Mouse (Mus musculus) cerebellum, adult 2 months (tissue): Measurements from ENCODE around the gene Rps25. TPM values are rescaled to one million over a fixed set of nuclear protein-coding genes. Genes with fewer than 3 reads are reported as not detected.
A peak's percentile ranks its signal among the peaks of the same experiment; 100 is the strongest.
"Not testable (repeated sequence)": the region's sequence is repeated elsewhere in the genome, so short reads cannot be mapped to it uniquely, and the experiment has no call there.

Experiments
- DNase-seq, 2 experiments: peaks; one replicate each; pipeline ENCODE4 v3.0.0; 2021
- H3K27ac ChIP-seq: fragments of 200-500 bp; 2 replicates; pipeline ENCODE4 v1.5.1; 2012; ENCODE audit warnings: low read length, control low read depth, inconsistent platforms; ENCODE audit not compliant: insufficient read depth
- H3K27me3 ChIP-seq: fragments of 200-500 bp; 2 replicates; pipeline ENCODE4 v1.6.1; 2012; ENCODE audit warnings: inconsistent platforms, mild to moderate bottlenecking, low read length, moderate library complexity; ENCODE audit not compliant: control insufficient read depth, insufficient read depth
- H3K4me1 ChIP-seq: fragments of 200-500 bp; 2 replicates; pipeline ENCODE4 v1.6.1; 2011; ENCODE audit warnings: low read length; ENCODE audit not compliant: control insufficient read depth, insufficient read depth
- H3K4me3 ChIP-seq: fragments of 200-500 bp; replicated peaks from 2 replicates; pipeline ENCODE3; 2011; ENCODE audit warnings: mild to moderate bottlenecking, low read depth, low read length, control low read depth; ENCODE audit not compliant: insufficient read depth
- CTCF ChIP-seq: fragments of 200-500 bp; IDR thresholded peaks from 2 replicates; pipeline ENCODE4 v1.5.1; 2011; ENCODE audit warnings: low read depth, mild to moderate bottlenecking, control low read depth, low read length, moderate library complexity, borderline replicate concordance; ENCODE audit not compliant: insufficient read depth
- POLR2A ChIP-seq: fragments of 200-500 bp; IDR thresholded peaks from 2 replicates; pipeline ENCODE4 v1.6.1; 2011; ENCODE audit warnings: low read length, control low read depth, borderline replicate concordance; ENCODE audit not compliant: insufficient read depth
- WGBS: fragments of 180-500 bp; shearing (Covaris S2); methylation state at CpG from one replicate; pipeline ENCODE4 v1.1.7; 2018; 5-methylcytosine and 5-hydroxymethylcytosine counted together
- polyA plus RNA-seq: library from polyadenylated mRNA; depleted of rRNA; stranded (reverse); fragments of >200 nt; gene quantifications from 2 replicates; pipeline ENCODE4 v1.2.3, GENCODE M21; 2012

Gene Rps25
- polyA plus RNA-seq, 1 experiment = 456 TPM

GRCm38 (mm10) chr9:44410647-44411336 lies 3.9 kb downstream of the Rps25 start:
- DNase-seq = no peak
- H3K27me3 ChIP-seq = no peaks in the 10 kb centered on the region
- no peaks in the 10 kb centered on the region for H3K4me1 ChIP-seq
- H3K4me3 ChIP-seq = no peak overlapping the region
- no peak overlapping the region for H3K27ac ChIP-seq
- TF ChIP-seq POLR2A (no peak), CTCF (no peak)
- 65% methylated on average over 2 of the region's 2 CpGs for WGBS

GRCm38 (mm10) chr9:44411601-44412130 lies 4.7 kb downstream of the Rps25 start:
- H3K27me3 ChIP-seq = no peaks in the 10 kb centered on the region
- no peak overlapping the region for H3K27ac ChIP-seq
- no peak overlapping the region for H3K4me3 ChIP-seq
- no peaks in the 10 kb centered on the region for H3K4me1 ChIP-seq
- DNase-seq = no peak
- TF ChIP-seq POLR2A (no peak), CTCF (no peak)
- 81% methylated on average over 1 of the region's 1 CpGs for WGBS

GRCm38 (mm10) chr9:44412306-44412705 lies 5.4 kb downstream of the Rps25 start:
- H3K27me3 ChIP-seq = no peaks in the 10 kb centered on the region
- no peak for DNase-seq
- H3K4me3 ChIP-seq = no peak overlapping the region
- no peaks in the 10 kb centered on the region for H3K4me1 ChIP-seq
- no peak overlapping the region for H3K27ac ChIP-seq
- TF ChIP-seq POLR2A = no peak
- TF ChIP-seq CTCF = no peak
- 88% methylated on average over 4 of the region's 4 CpGs for WGBS

- Histone ChIP-seq H3K4me1 (no peaks in the 10 kb centered on the region), H3K27me3 (no peaks in the 10 kb centered on the region), H3K4me3 (no peak overlapping the region), H3K27ac (no peak overlapping the region)
- DNase-seq = peak in 1 of 2 experiments; percentile 16
- WGBS = 90% methylated on average over 2 of the region's 2 CpGs
- no peak for TF ChIP-seq POLR2A
- TF ChIP-seq CTCF = no peak
These were observed 5.8 kb downstream of the Rps25 start for GRCm38 (mm10) chr9:44412781-44413180.

GRCm38 (mm10) chr9:44417156-44417891 lies 10.4 kb downstream of the Rps25 start:
- Histone ChIP-seq H3K27me3 (no peaks in the 10 kb centered on the region), H3K4me1 (no peaks in the 10 kb centered on the region), H3K27ac (0 out of 2 replicates have a peak overlapping the region, but pooled peaks have one; percentile 14), H3K4me3 (peak overlapping the region; percentile 99)
- DNase-seq = peak in 1 of 2 experiments; percentile 10
- TF ChIP-seq CTCF = no peak
- TF ChIP-seq POLR2A = no peak
- whole genome bisulfite sequencing = 6% methylated on average over 26 of the region's 26 CpGs

GRCm38 (mm10) chr9:44417892-44418363 lies 11.0 kb downstream of the Rps25 start:
- peak overlapping the region; percentile 90 for H3K27ac ChIP-seq
- H3K4me1 ChIP-seq = no peaks in the 10 kb centered on the region
- peak; percentile 72 for TF ChIP-seq CTCF
- peak; percentile 85 for TF ChIP-seq POLR2A
- DNase-seq = peak; percentile 93 to 97
- H3K27me3 ChIP-seq = no peaks in the 10 kb centered on the region
- under 1% methylated on average over 38 of the region's 38 CpGs for WGBS
- peak overlapping the region; percentile 99 for H3K4me3 ChIP-seq

GRCm38 (mm10) chr9:44418519-44419385 lies 11.8 kb downstream of the Rps25 start, which contains the start of gene Ccdc84:
Gene Ccdc84 (minus strand): TSS chr9:44418569.
- Histone ChIP-seq H3K27ac (peak within 1 kb of the TSS; percentile 90), H3K27me3 (no peaks in the 10 kb centered on the region), H3K4me3 (peak within 1 kb of the TSS; percentile 99), H3K4me1 (no peaks in the 10 kb centered on the region)
- 59% methylated on average over 14 of the region's 14 CpGs for WGBS
- DNase-seq = peak; percentile 20 to 60
- TF ChIP-seq CTCF (no peak), POLR2A (no peak)

- not testable (repeated sequence) for H3K27me3 ChIP-seq, H3K27ac ChIP-seq, H3K4me3 ChIP-seq, DNase-seq, H3K4me1 ChIP-seq
- 93% methylated on average over 9 of the region's 9 CpGs for whole genome bisulfite sequencing
These were observed 12.8 kb downstream of the Rps25 start for GRCm38 (mm10) chr9:44419730-44420129.
